Mouse (Mus musculus): Measurements from ENCODE around the gene Cdh10. TPM values are rescaled to one million over a fixed set of nuclear protein-coding genes. Genes with fewer than 3 reads are reported as not detected.

Cdh10 gene
- under 1 TPM in 2 of 3 experiments, not detected in 1; 0.20 to 0.30 TPM for polyA plus RNA-seq (2017; shearing (Covaris generic))

- no peak for ATAC-seq
These were observed at the start of gene Cdh10 for GRCm38 (mm10) chr15:18818185-18818973. Gene Cdh10, plus strand, starts transcription at chr15:18818947.

DNA sequence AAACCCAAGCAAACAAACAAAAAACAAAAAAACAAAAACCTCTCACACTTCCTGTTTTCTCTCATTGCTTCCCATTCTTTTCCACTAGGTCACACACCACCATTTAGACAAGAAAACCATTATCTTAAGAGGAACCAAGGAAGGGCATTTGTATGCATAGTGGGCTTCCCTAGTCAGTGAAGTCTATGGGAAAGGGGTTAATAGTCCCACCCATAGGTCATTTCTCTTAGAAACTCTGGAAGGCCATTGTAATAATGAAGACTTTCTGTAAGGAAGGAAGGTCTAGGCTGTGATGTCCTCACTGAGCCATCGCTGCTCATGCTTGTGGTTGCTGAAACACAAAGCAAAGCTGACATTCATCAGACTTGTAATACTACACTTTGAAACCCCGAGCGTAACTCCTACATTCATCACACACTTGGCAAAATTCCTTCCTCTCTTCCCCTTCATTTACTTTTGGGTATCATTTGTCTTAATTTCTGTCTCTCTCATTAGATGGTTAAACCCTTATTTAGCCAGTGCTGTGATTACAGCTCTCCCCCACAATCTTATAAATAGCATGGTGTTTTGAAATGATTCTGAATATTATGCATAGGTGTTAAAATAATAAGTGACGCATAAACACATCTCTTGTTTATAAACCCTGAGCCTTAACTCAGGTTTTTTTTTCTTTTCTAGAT, 9.5 kb upstream of the Cdh10 start:
- ATAC-seq: no peak

DNA sequence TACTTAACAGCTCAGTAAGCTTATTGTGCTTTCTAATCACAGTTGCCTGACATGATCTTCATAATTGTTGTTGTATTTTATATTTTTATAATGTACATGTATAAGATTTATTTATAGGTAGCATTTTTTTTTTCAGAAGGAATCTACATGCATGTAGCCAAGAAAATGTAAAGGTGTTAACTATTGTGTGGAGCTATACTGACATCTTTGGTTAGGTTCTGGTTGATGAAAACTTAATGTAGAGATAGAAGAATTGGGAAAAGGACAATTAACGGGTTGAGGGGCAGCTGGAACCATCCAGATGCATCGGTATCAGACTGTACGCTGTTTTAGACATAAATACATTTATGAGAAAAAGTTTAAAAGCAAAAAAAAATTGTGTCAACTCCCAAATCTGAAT, 1.0 kb upstream of the Cdh10 start:
- no peak for ATAC-seq

DNA sequence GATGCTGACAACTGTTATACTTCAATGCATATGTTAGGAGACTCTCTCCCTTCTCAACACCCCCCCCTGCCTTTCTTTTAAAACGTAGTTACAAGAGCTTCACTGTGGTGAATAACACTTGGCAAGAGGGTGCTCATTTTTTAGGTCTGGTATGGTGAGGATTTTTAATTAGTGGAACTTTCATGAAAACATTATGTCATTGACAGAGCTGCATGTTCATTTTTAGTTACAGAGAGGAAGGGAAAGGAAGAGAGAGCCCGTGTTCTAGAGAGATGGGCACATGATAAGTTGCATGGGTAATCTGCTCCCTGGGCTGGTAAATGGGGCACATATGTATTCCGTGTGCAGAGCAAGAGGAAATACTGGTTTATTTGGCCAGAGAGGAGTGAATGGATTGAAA, 1.5 kb downstream of the Cdh10 start:
- no peak for ATAC-seq

DNA sequence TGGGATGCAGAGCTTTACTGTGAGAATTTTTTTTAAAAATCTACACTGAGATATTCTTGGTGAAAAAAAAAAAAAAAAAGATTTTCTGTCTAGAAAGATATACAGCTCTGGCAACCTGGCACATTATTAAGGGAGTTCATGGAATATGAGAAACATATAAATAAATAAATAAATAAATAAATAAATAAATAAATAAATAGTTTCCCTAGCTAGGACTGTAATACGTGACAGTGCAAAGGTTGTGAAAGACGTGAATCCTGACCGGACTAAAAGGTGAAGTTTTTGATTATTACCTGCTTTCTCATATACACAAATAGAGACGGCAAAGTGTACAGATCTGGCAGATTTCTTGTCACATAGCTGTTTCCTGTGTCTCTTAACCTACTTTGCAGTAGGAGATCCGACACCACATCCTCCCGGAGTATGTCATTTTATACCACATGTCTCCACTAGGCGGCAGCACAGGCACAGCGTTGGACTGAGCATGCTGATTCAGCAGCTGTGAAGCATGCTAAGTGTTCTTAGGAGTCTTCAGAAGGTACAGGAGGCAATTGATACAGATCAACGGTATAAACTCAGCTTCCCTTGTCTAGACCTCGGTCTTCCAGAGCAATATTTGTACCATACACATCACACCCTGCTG, 2.5 kb downstream of the Cdh10 start:
- peak; percentile 83 for ATAC-seq

- peak; percentile 53 for ATAC-seq
These were observed 4.7 kb downstream of the Cdh10 start for GRCm38 (mm10) chr15:18823420-18823819.

GRCm38 (mm10) chr15:18832263-18832662, 13.5 kb downstream of the Cdh10 start:
- ATAC-seq: peak; percentile 88

GRCm38 (mm10) chr15:18841769-18842168, 23.0 kb downstream of the Cdh10 start:
- no peak for ATAC-seq

DNA sequence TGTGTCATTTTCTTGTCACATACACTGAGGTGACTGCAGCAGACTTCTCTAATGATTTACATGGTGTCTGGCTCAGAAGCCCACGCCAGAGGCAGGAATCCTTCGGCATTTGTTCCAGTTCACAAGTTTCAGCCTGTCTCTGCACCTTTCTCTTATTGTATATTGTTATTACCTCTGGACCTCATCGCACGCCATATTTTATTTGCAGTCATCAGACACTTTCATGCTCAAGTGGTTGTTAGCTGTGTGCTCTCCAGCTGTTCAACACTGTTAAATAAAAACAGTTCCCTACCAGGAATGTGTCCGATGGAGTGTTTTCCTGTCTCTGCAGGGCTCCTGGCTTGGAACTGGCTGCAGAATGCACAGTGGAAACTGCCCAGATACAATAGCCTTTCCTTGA, 26.1 kb downstream of the Cdh10 start:
- no peak for ATAC-seq

- no peak for ATAC-seq
These were observed 31.8 kb downstream of the Cdh10 start for GRCm38 (mm10) chr15:18850497-18850896.

DNA sequence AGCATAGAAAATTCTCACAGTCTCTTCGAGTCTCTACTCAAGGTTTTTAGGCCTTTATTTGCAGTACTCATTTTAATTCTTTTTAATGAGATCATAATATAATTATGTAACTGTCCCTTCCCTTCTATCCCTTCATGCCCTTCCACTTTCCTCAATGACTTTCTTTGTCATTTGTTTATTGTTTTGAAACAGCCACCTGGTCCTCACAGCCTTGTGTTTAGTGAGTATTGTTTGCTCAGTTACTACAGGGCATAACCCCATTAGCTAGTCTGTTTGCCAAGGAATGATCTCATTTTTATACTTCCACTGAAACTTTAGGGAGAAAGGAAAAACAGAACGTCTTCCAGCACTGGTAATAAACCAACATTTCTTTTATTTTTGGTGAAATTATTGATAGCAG, 39.4 kb downstream of the Cdh10 start:
- ATAC-seq: no peak

DNA sequence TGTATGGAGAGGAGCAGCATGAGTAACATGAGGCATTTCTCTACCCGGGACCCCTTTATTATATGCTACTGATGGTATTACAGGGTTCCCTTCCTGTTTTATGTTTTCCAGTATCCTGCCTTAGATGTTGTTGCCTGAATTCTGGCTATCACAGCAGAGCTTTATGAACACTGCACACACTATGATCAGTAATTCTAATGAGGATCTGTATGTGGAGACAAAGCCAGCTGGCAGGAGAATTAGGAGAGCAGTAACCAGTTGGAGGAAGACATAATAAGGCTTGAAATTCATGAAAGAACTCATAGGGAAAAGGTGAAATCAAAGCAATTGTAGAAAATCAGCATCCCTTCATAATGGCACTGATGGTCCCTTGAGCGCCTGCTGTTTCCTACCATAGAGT, 51.1 kb downstream of the Cdh10 start:
- ATAC-seq: no peak

DNA sequence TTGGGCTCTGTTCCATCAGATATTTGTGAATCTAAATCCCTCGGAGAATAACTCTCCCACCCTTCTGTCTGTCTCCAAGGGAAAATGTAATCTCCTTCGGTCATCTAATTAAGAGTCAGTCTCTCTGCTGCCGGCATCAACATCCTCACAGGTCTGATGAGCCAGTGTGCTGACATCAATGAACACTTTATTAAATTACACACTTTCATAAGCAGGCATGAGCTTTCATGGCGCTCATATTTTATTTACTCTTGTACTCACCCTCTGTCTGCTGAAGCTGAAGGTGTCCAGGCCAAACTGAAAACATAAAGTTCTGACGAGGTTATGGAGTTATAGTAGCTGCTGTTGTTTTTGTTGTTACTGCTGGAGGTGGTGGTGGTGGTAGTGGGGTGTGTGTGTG, 62.7 kb downstream of the Cdh10 start:
- ATAC-seq: no peak

DNA sequence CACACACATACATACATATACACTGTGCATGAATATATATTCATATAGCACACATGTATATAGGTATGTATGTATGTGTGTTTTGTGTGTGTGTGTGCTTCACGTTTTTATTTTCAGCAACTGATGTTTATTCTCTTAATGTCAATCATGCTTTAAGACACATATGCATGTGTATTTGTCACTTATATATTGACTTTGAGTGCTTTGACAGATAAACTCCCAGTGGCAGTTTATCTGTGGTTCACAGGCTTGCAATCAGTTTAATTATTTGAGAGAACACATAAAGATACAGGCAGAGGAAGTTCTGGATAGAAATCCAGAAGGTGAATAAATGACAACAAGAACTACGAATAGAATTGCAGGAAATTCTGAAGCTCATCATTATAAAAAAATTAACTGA, 67.9 kb downstream of the Cdh10 start:
- ATAC-seq: no peak

DNA sequence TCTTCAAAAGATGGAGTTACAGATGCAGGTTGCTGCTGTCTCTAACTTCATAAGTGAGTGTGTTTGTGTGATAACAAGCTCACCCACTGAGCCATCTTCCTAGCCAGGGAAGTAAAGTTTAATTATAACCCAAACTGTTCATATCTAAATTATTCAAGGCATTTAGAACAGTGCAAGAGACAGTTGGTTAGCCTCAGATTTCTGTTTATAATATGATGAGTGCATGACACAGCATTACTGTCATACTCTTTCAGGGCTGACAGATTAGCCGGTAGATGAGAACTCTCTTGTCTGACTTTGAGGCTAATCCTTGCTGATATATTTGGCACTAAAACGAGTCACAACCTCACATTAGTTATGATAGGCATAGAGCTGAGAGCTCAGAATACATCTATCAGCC, 70.2 kb downstream of the Cdh10 start:
- ATAC-seq: no peak

- ATAC-seq: no peak
These were observed 71.6 kb downstream of the Cdh10 start for GRCm38 (mm10) chr15:18890358-18890757.

DNA sequence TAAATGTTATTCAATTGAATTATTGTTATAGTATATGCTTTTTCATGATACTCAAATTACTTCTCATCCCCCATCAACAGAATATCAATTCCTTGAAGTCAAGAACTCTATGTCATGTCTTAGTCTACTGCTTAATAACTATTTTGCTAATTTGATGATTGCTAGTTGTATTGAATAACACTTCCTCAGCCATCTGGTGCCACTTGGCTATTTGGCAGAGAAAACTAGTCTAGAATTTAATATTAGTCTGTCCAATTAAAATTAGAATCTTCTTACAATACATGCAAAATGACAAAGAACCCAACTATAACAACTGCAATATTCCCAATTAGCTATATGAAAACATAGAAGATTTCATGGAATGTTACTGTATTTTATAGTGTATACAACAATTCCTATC, 82.0 kb downstream of the Cdh10 start:
- no peak for ATAC-seq

- no peak for ATAC-seq
These were observed 85.4 kb downstream of the Cdh10 start for GRCm38 (mm10) chr15:18904131-18904530.

DNA sequence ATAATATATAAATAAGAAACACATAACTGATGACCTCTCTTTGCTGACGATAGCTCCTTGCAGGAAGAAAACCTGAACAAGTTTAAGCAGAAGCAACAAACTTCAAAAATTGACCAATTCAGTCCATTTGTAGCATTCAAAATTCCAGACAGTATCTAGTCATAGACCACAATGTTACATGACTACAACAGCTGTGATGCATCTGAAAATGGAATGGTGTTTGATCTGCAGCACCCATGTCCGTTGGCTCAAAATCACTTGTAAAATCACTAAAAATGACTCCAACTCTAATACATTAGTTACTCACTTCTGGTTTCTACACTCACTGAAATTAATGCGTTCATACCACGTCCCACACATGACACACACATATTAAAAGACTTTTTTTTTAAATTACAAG, 91.9 kb downstream of the Cdh10 start:
- no peak for ATAC-seq

- no peak for ATAC-seq
These were observed 106.8 kb downstream of the Cdh10 start for GRCm38 (mm10) chr15:18925392-18926117.

- ATAC-seq: no peak
These were observed 108.2 kb downstream of the Cdh10 start for GRCm38 (mm10) chr15:18926964-18927363.

- ATAC-seq: no peak
These were observed 133.5 kb downstream of the Cdh10 start for GRCm38 (mm10) chr15:18952266-18952665.

DNA sequence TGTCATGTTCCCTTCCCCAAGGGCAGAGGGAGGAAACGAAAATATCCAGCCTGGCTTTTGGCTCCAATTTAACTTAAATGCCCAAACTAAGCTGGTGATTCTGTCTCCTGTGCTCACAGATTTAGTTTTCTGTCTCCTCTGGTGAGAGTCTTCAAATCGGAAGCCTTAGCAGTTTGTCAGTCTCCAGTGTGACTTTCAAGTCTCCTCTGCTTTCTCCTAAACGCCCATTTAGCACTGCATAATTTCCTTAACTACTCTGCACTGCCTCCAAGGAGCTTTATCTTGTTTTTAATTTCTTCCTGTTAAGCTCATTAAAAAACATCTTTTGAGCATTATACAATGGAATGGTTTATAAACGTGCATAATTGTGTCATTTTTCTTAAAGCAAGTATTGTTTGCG, 156.3 kb downstream of the Cdh10 start:
- ATAC-seq: no peak

All from inflammation-experienced regulatory T-cells, adult 6 months (primary cell).